Mouse (Mus musculus): ENCODE data around the gene 9430015G10Rik. TPM values are rescaled to one million over a fixed set of nuclear protein-coding genes. Genes with fewer than 3 reads are reported as not detected.
A peak's percentile ranks its signal among the peaks of the same experiment; 100 is the strongest.

9430015G10Rik gene
- polyA plus RNA-seq, 1 experiment from 2014 or later, result 27.3 TPM

DNA sequence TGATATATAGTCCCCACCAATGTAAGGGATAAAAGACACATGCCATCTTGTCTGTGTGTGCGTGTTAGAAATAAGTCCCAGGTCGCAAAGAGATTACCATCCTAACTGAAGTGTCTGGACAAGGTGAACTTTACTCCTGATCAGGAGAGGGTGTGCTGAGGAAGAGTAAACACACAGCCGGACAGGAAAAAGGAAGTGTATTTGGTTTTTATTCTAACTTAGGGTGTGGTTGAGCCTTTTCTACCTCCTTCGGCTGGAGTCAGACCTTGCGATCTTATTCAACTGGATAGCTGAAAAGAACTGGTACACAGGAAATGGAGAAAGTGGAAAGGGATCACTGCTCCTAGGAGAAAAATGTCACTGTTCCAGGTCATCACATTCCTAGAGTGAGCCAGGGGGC, 9.3 kb upstream of the 9430015G10Rik start:
- peak overlapping the region; percentile 58; the same call in 1 of the 2 replicates for H3K27ac ChIP-seq
- no peak overlapping the region for H3K4me2 ChIP-seq
- no peaks in the 10 kb centered on the region for H3K4me1 ChIP-seq
- no peak overlapping the region for H3K4me3 ChIP-seq (replicated peaks)
- peak; percentile 58; the same call in 1 of the 2 replicates for ATAC-seq (ENCODE audit: insufficient read depth, low FRiP score, low read depth)
- no peaks in the 10 kb centered on the region for H3K27me3 ChIP-seq (replicated peaks)
- H3K36me3 ChIP-seq, result no peaks in the 10 kb centered on the region
- WGBS, result 63% methylated on average over 5 of the region's 5 CpGs
- H3K9me3 ChIP-seq, result no peaks in the 10 kb centered on the region
- no peak overlapping the region for H3K9ac ChIP-seq

DNA sequence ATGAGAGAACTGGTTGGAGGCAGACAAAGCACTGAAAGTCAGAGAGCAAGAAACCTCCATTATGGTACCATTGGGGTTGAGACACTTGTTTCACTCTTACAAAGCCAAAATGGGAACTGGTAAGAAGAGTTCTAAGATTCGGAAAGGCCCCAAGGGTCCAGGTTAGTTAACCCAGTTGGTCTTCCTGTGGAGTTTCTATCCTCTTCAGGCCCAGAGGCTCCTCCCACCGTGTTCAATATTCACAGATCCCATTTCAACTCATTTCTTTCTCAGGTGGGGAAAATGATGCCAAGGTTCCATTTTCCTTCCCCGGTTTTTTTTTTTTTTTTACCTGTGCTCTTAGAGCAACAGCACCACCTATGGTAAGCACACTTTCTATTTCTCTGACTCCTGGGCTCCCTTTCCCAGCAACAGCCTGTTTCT, 8.3 kb upstream of the 9430015G10Rik start:
- no peak overlapping the region for H3K4me2 ChIP-seq
- WGBS, result 43% methylated on average over 3 of the region's 3 CpGs

DNA sequence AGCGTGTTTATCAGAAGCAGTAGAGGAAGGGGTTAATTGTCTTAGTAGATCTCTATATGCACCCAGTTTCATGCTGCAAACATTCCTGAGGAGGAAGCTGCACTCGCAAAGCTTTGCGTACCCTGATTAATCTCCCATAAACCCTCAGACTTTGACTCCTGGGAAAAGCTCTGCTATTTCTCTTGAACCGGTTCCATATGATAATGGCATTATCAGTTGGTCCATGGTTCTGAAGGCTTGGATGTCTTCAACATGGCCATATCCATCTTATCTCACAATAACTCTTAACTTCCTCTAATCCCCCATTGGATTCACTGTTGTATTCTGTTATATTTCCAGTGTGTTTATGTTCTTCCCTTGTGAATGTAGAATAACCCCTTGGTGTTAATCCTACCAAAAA, 6.4 kb upstream of the 9430015G10Rik start:
- Histone ChIP-seq H3K36me3 (no peaks in the 10 kb centered on the region), H3K4me3 (replicated peaks) (no peak overlapping the region), H3K9me3 (no peaks in the 10 kb centered on the region), H3K4me2 (no peak overlapping the region), H3K4me1 (no peaks in the 10 kb centered on the region), H3K9ac (no peak overlapping the region), H3K27me3 (replicated peaks) (no peaks in the 10 kb centered on the region), H3K27ac (no peak overlapping the region)
- no peak for ATAC-seq (ENCODE audit: insufficient read depth, low FRiP score, low read depth)
- 61% methylated on average over 4 of the region's 4 CpGs for WGBS

More for the DNA sequence above, 8.3 kb upstream of the 9430015G10Rik start:
- Histone ChIP-seq H3K9ac (no peak overlapping the region), H3K36me3 (no peaks in the 10 kb centered on the region), H3K27me3 (replicated peaks) (no peaks in the 10 kb centered on the region), H3K4me3 (replicated peaks) (no peak overlapping the region), H3K4me1 (no peaks in the 10 kb centered on the region), H3K27ac (peak overlapping the region; percentile 6; the same call in 1 of the 2 replicates), H3K9me3 (no peaks in the 10 kb centered on the region)
- no peak for ATAC-seq (ENCODE audit: insufficient read depth, low FRiP score, low read depth)

DNA sequence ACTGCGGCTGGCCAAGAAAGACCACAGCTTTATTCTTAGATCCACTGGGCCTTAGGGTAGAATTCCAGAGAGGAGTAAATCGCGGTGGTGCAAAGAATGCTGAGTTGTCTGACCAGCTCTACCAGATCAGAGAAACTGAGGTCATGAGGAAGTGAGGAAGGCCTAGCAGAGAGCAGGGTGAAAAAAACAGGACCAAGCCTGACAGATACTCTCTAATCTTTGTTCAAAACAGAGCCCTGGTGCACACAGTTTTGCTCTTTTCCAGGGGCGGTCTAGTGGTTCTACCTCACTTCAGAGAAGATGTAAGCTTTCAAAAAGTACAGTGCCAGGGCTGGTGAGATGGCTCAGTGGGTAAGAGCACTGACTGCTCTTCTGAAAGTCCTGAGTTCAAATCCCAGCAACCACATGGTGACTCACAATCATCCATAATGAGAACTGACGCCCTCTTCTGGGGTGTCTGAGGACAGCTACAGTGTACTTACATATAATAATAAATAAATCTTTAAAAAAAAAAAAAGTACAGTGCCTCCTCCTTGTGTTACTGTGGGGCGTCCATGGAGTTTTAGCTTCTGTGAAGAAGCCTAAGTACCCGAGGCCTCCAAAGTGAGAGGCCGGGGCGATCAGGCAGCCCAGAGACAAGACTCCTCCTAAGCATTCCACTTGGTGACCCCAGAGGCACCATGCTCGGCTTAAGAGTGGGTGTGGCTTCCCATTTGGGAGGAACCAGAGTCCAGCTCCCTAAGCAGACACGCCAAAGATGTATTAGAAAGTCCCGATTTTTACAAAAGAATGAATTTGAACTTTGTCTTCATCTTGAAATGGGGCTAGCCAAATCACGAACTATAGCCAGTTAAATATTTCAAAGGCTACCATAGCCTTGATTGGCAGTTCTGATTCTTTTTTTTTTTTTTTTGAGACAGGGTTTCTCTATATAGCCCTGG, 906 bp upstream of the 9430015G10Rik start:
- peak overlapping the region; percentile 89 for H3K27ac ChIP-seq
- H3K9ac ChIP-seq, result peak overlapping the region; percentile 35; the same call in 1 of the 2 replicates
- WGBS, result 20% methylated on average over 13 of the region's 13 CpGs
- peak overlapping the region; percentile 63 for H3K4me2 ChIP-seq
- H3K36me3 ChIP-seq, result no peaks in the 10 kb centered on the region
- ATAC-seq (ENCODE audit: insufficient read depth, low FRiP score, low read depth), result peak; percentile 28; the same call in 1 of the 2 replicates
- no peaks in the 10 kb centered on the region for H3K27me3 ChIP-seq (replicated peaks)
- peak overlapping the region; percentile 88 for H3K4me3 ChIP-seq (replicated peaks)
- 0 out of 2 replicates have a peak, but pooled peaks cover 2% of the 10 kb centered on the region for H3K4me1 ChIP-seq
- H3K9me3 ChIP-seq, result no peaks in the 10 kb centered on the region

DNA sequence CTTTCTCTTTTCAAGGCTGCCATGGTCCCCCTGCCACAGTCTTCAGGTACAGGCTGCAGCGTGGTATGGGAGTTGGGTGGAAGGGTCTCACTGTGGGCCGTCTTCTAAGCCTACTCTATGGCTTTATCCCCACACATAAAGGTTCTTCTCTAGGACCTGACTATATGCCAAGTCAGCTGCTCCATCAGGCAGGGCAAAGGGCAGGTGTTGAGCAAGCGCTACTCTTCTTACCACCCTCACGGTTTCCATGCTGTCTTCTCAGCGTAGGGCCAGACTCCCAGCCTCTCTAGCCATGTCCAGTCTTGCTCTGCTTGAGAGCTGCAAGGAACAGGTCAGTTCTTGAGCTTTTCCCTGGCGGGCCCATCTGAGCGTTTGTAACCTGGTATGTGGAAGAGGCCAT, 14.3 kb downstream of the 9430015G10Rik start:
- WGBS, result 91% methylated on average over 7 of the region's 7 CpGs
- Histone ChIP-seq H3K4me1 (no peaks in the 10 kb centered on the region), H3K9me3 (no peaks in the 10 kb centered on the region), H3K4me2 (no peak overlapping the region), H3K4me3 (replicated peaks) (no peak overlapping the region), H3K36me3 (peaks cover 44% of the 10 kb centered on the region), H3K27ac (no peak overlapping the region), H3K9ac (no peak overlapping the region), H3K27me3 (replicated peaks) (no peaks in the 10 kb centered on the region)
- no peak for ATAC-seq (ENCODE audit: insufficient read depth, low FRiP score, low read depth)

DNA sequence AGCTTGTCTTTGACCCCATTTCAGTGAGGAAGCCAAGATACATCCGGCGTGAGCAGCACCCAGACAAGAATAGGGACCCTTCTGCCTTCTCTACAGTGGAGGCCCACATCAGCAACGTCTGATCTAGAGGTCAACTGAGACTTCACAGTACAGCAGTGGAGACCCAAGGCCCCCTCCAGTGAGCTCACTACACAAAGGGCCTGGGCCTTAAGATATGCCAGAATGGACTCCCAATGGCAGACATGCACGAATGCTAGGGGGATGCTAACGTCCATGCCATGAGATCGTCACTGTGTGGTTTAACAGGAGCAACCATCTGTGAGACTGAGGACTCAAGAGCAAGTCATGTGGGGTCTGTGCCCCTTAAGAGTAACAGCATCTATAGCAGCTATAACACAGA, 15.6 kb downstream of the 9430015G10Rik start:
- Histone ChIP-seq H3K27ac (no peak overlapping the region), H3K4me1 (no peaks in the 10 kb centered on the region), H3K36me3 (peaks cover 33% of the 10 kb centered on the region), H3K4me3 (replicated peaks) (no peak overlapping the region), H3K27me3 (replicated peaks) (no peaks in the 10 kb centered on the region), H3K9ac (no peak overlapping the region), H3K4me2 (no peak overlapping the region), H3K9me3 (no peaks in the 10 kb centered on the region)
- ATAC-seq (ENCODE audit: insufficient read depth, low FRiP score, low read depth), result no peak
- WGBS, result 93% methylated on average over 6 of the region's 6 CpGs

DNA sequence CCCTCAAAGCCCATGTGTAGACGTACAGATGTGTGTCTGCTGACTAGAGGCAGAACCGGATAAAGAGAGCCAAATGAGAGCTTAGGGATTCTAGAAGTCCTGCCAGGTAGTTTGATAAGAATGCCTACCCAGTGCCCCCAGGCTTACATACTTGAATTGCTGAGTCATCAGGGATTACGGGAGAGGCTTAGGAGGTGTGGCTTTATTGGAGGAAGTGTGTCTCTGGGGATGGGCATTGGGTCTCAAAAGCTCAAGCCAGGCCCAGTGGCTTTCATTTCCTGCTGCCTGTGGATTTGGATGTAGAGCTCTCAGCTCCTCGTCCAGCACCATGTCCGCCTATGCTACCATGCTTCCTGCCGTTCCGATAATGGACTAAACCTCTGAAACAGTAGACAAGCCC, 17.1 kb downstream of the 9430015G10Rik start:
- Histone ChIP-seq H3K9me3 (no peaks in the 10 kb centered on the region), H3K9ac (no peak overlapping the region), H3K27me3 (replicated peaks) (no peaks in the 10 kb centered on the region), H3K36me3 (peaks cover 28% of the 10 kb centered on the region), H3K27ac (no peak overlapping the region), H3K4me2 (no peak overlapping the region), H3K4me1 (no peaks in the 10 kb centered on the region), H3K4me3 (replicated peaks) (no peak overlapping the region)
- ATAC-seq (ENCODE audit: insufficient read depth, low FRiP score, low read depth), result no peak
- WGBS, result 88% methylated on average over 7 of the region's 7 CpGs

DNA sequence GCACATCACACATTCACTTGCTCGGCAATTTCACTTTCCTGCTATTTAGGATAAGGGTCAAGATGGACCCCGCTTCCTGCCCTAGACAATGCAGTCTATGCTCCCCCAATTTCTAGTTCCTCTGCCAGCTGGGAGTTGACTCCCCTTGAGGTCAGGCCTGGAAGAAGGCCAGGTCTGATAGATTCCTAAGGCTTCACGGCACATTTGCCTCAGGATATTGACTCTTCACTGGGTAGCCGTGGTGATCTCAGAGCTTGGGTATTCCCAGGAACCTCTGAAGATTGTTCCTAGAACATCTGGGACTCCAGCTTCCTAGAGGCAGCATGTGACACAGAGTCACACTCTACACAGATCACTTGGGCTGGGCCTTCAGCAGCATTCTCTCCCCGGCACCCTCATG, 19.0 kb downstream of the 9430015G10Rik start:
- H3K36me3 ChIP-seq, result peaks cover 12% of the 10 kb centered on the region
- H3K9me3 ChIP-seq, result no peaks in the 10 kb centered on the region
- no peak overlapping the region for H3K4me2 ChIP-seq
- no peak overlapping the region for H3K27ac ChIP-seq
- H3K9ac ChIP-seq, result no peak overlapping the region
- ATAC-seq (ENCODE audit: insufficient read depth, low FRiP score, low read depth), result no peak
- H3K27me3 ChIP-seq (replicated peaks), result no peaks in the 10 kb centered on the region
- WGBS, result 84% methylated on average over 5 of the region's 5 CpGs
- H3K4me1 ChIP-seq, result 0 out of 2 replicates have a peak, but pooled peaks cover 2% of the 10 kb centered on the region
- H3K4me3 ChIP-seq (replicated peaks), result no peak overlapping the region

DNA sequence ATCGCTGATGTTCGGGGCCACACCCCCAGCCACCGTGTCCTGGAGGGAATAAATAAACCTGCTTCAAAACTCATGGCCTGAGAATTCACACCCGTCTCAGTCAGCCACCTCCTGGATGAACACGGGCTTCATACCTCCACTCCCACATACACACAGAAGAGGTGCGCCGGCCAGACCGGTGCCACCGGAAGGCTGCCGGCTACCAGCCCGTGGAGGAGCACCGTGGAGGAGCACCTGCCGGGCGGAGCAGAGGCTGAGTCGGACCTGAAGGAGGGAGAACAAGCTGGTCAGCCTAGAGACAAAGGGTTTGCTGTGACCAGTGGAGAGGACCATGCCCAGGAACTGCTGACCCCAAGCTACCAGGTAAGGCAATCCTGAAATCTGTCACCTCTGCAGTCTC, 20.7 kb downstream of the 9430015G10Rik start, which contains the start of gene Rnf223:
TSS of gene Rnf223 (plus strand) at position 78 of the 400 bp plus-strand sequence.
- H3K9ac ChIP-seq, result no peak within 1 kb of the TSS
- no peaks in the 10 kb centered on the region for H3K9me3 ChIP-seq
- peaks cover 2% of the 10 kb centered on the region; the same call in 1 of the 2 replicates for H3K36me3 ChIP-seq
- H3K4me2 ChIP-seq, result no peak within 1 kb of the TSS
- ATAC-seq (ENCODE audit: insufficient read depth, low FRiP score, low read depth), result no peak
- no peak within 1 kb of the TSS for H3K27ac ChIP-seq
- 0 out of 2 replicates have a peak, but pooled peaks cover 7% of the 10 kb centered on the region for H3K4me1 ChIP-seq
- no peak within 1 kb of the TSS for H3K4me3 ChIP-seq (replicated peaks)
- no peaks in the 10 kb centered on the region for H3K27me3 ChIP-seq (replicated peaks)
- WGBS, result 65% methylated on average over 15 of the region's 15 CpGs

DNA sequence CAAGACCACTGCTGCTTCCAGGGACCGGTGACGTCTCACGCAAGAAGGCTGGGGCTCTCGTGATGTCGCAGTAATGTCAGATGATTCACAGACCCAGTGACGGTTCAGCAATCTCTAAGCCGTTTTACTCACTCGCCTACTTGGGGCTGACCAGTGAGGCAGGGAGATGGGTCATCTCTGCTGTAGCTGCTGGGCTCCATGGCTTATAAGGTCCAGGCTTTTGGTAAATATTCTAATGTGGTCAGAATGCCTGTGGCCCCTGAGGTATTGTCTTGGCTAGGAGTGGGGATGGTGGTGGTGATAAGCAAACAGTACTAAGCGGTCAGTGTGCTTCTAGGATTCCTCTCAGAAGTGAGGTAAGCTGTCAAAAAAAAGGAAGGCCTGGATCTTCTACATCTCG, 21.2 kb downstream of the 9430015G10Rik start:
- WGBS, result 74% methylated on average over 10 of the region's 10 CpGs
- Histone ChIP-seq H3K9me3 (no peaks in the 10 kb centered on the region), H3K9ac (no peak overlapping the region), H3K27me3 (replicated peaks) (no peaks in the 10 kb centered on the region), H3K4me1 (0 out of 2 replicates have a peak, but pooled peaks cover 7% of the 10 kb centered on the region), H3K4me2 (no peak overlapping the region), H3K27ac (no peak overlapping the region), H3K36me3 (no peaks in the 10 kb centered on the region; the same call in 1 of the 2 replicates), H3K4me3 (replicated peaks) (no peak overlapping the region)
- ATAC-seq (ENCODE audit: insufficient read depth, low FRiP score, low read depth), result no peak

DNA sequence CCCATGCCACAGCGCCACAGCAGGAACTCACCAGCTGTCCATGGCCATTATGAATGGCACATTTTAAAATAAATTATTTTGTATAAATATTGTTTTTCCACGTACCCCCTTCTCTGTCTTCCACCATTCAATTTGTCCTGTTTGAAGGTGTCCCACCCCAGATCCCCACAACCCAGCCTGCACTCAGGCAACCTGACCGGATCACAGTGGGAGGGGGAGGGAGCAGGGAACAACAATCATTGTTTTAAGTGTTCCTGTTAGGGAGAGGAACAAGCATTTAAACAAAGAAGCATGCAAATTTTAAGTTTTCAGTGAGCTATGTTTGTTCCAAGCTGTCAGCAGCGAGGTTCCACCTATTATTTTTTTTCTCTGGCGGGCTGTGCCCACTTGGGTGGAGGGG, 23.6 kb downstream of the 9430015G10Rik start:
- 65% methylated on average over 5 of the region's 5 CpGs for WGBS
- ATAC-seq (ENCODE audit: insufficient read depth, low FRiP score, low read depth), result no peak
- no peaks in the 10 kb centered on the region for H3K27me3 ChIP-seq (replicated peaks)

DNA sequence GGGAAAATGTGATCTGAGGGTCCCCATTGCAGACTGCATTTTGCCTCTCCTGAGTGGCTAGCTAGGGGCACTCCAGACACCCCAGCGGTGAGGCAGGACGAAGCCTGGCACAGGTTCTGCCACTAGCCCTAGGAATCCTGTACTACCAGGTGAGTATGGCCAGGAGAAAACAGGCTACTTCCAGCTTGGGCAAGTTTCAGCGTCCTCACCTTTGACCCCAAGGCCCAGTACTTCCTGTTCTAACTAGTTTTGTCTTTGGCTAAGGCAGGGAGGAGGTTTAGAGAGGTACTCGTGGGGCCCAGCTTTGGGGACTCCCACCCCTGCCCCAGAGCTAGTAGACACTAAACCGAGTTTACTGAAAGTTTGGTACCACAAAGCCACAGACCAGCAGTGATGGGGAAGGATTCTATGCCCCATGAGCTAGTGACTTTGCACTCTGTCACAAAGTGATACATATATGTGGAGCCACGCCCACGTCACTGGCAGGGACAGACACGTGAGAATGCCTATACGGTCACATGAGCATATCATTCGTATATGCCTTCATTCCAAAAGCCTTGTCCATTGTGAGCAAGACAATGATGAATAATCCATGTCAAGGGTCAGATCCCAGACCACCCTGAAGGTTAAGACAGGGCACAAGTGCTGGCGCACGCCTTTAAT, 24.3 kb downstream of the 9430015G10Rik start:
- ATAC-seq (ENCODE audit: insufficient read depth, low FRiP score, low read depth), result no peak
- WGBS, result 70% methylated on average over 12 of the region's 12 CpGs
- no peak overlapping the region for H3K27ac ChIP-seq

More for the DNA sequence above, 23.6 kb downstream of the 9430015G10Rik start:
- no peak overlapping the region for H3K4me2 ChIP-seq
- no peak overlapping the region for H3K9ac ChIP-seq
- no peak overlapping the region for H3K4me3 ChIP-seq (replicated peaks)
- H3K4me1 ChIP-seq, result 0 out of 2 replicates have a peak, but pooled peaks cover 7% of the 10 kb centered on the region
- H3K27ac ChIP-seq, result no peak overlapping the region
- H3K9me3 ChIP-seq, result no peaks in the 10 kb centered on the region
- H3K36me3 ChIP-seq, result no peaks in the 10 kb centered on the region

More for the DNA sequence above, 24.3 kb downstream of the 9430015G10Rik start:
- Histone ChIP-seq H3K4me3 (replicated peaks) (no peak overlapping the region), H3K4me1 (0 out of 2 replicates have a peak, but pooled peaks cover 7% of the 10 kb centered on the region), H3K27me3 (replicated peaks) (no peaks in the 10 kb centered on the region), H3K9ac (no peak overlapping the region), H3K4me2 (no peak overlapping the region), H3K9me3 (no peaks in the 10 kb centered on the region), H3K36me3 (no peaks in the 10 kb centered on the region)
